Mouse (Mus musculus) gastrocnemius, postnatal 25 days (tissue): ENCODE measurements at regions not wholly inside any gene's neighbourhood (a gene's known extent, or its start where the extent isn't known, plus 50 kb on each side); places are given as distances from the start of the nearest gene placed in this dataset.

Experiments
- DNase-seq: peaks from one replicate; pipeline ENCODE4 v3.0.0; 2022

- no peak for DNase-seq
Observed at GRCm38 (mm10) chr15:59785981-59786380, 230.4 kb downstream of the 4933412E24Rik start.

GRCm38 (mm10) chr15:59784556-59784929 lies 231.9 kb downstream of the 4933412E24Rik start:
- no peak for DNase-seq

- DNase-seq, result peak; percentile 42
Observed at GRCm38 (mm10) chr15:59783782-59784555, 232.4 kb downstream of the 4933412E24Rik start.

GRCm38 (mm10) chr15:59783393-59783781 lies 233.0 kb downstream of the 4933412E24Rik start:
- no peak for DNase-seq

GRCm38 (mm10) chr15:59780506-59780905 lies 235.9 kb downstream of the 4933412E24Rik start:
- DNase-seq, result no peak

- DNase-seq, result peak; percentile 93
Observed at GRCm38 (mm10) chr15:59777307-59777871, 239.0 kb downstream of the 4933412E24Rik start.

GRCm38 (mm10) chr15:59775781-59776180 lies 240.6 kb downstream of the 4933412E24Rik start:
- DNase-seq, result no peak

GRCm38 (mm10) chr15:59773983-59774382 lies 242.4 kb downstream of the 4933412E24Rik start:
- DNase-seq, result no peak

GRCm38 (mm10) chr15:59772595-59772994 lies 243.8 kb downstream of the 4933412E24Rik start:
- DNase-seq, result no peak

GRCm38 (mm10) chr15:59762061-59762460 lies 254.4 kb downstream of the 4933412E24Rik start:
- DNase-seq, result no peak

GRCm38 (mm10) chr15:59760490-59760889 lies 255.9 kb downstream of the 4933412E24Rik start:
- no peak for DNase-seq

GRCm38 (mm10) chr15:59759566-59759965 lies 256.8 kb downstream of the 4933412E24Rik start:
- peak; percentile 68 for DNase-seq

GRCm38 (mm10) chr15:59758971-59759370 lies 257.4 kb downstream of the 4933412E24Rik start:
- no peak for DNase-seq

GRCm38 (mm10) chr15:59756141-59756540 lies 260.3 kb downstream of the 4933412E24Rik start:
- DNase-seq, result peak; percentile 41

- no peak for DNase-seq
Observed at GRCm38 (mm10) chr15:59754906-59755305, 261.5 kb downstream of the 4933412E24Rik start.

- DNase-seq, result no peak
Observed at GRCm38 (mm10) chr15:59752277-59752676, 264.1 kb downstream of the 4933412E24Rik start.

GRCm38 (mm10) chr15:59746290-59746689 lies 270.1 kb downstream of the 4933412E24Rik start:
- DNase-seq, result no peak

- no peak for DNase-seq
Observed at GRCm38 (mm10) chr15:59744411-59744931, 271.9 kb downstream of the 4933412E24Rik start.

GRCm38 (mm10) chr15:59739197-59739596 lies 277.2 kb downstream of the 4933412E24Rik start:
- DNase-seq, result no peak

- DNase-seq, result no peak
Observed at GRCm38 (mm10) chr15:59737247-59737646, 279.2 kb downstream of the 4933412E24Rik start.

GRCm38 (mm10) chr15:59734376-59734775 lies 282.0 kb downstream of the 4933412E24Rik start:
- no peak for DNase-seq

GRCm38 (mm10) chr15:59733932-59734331 lies 282.5 kb downstream of the 4933412E24Rik start:
- DNase-seq, result no peak

GRCm38 (mm10) chr15:59733031-59733810 lies 283.2 kb downstream of the 4933412E24Rik start:
- no peak for DNase-seq
